Mouse (Mus musculus) cerebellum, adult 9-11 months (tissue): ENCODE results near the gene Rtn2.

Experiments
- DNase-seq: peaks from one replicate; pipeline ENCODE4 v3.0.0; 2022

Rtn2 gene

DNA sequence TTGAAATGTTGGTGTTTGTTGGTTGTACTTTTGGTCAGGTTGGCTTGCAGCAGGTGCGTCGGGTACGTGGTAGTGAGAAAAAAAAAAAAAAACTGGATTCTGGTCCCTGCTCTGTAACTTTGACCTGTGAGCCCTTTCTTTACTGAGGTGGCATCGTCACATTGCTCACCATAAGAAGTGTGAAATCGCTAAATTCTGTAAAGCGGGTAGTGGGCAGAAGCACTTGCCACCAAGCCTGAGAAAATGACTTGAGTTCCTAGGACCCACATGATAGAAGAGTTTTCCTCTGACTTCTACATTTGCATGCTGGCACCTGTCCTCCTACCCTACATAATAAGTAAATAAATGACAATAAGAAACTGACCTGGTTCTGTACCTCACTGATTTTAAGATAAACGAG is 38.2 kb downstream of the Rtn2 start:
- no peak for DNase-seq

DNA sequence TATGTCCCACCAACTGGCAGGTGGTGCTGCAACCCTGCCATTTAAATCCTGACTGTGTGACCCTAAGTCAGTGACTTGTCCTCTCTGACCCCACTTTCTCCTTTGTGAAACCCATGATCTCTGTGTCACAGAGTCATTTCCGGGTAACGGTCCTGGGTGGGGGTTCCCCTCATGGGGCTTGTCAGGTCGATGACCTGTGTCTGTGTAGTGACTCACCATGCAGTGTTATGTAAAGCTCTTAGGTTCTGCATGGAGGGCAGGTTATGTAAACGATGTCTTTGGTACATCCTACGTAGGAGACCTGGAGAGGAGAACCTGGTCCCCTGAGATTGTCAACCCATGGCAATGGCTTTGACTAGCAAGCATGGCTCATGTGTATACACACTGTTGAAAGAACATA is 39.0 kb downstream of the Rtn2 start:
- DNase-seq, result no peak

DNA sequence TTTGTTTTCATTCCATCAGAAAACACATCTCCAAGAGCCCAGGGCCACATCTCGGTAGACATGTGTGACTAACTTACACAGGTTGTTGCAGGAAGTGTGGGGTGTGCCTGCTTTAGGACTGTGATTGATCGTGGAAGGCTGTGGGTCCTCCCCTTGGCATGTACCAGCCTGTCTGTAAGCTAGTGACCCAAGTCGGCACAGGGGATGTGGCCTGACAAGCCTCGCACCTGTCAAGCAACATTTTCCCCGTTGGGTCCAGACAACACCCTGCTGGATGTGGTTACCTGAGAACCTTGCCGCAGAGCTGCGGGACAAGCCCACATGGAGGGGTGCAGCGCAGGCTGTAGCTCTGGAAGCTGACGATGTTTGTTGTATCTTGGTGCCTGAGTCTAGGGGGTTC is 40.1 kb downstream of the Rtn2 start:
- no peak for DNase-seq

DNA sequence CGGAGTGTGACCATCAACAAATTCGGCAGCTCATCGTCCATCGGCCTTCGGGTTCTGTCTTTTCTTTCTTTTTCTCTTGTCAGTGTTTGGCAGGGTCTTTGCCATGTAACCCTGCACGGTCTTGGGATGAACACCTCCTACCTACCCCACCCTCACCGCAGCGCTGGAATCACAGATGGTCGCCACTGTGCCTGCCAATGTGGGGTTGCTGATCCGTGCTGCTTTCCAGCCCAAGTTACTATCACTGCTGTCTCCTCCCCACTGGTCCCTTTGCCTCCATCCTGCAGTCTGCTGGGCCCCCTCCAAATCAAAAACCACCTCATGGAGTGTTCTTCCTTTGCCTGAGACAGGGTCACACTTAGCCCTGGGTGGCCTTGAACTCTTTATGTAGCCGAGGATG is 41.8 kb downstream of the Rtn2 start:
- DNase-seq, result no peak

DNA sequence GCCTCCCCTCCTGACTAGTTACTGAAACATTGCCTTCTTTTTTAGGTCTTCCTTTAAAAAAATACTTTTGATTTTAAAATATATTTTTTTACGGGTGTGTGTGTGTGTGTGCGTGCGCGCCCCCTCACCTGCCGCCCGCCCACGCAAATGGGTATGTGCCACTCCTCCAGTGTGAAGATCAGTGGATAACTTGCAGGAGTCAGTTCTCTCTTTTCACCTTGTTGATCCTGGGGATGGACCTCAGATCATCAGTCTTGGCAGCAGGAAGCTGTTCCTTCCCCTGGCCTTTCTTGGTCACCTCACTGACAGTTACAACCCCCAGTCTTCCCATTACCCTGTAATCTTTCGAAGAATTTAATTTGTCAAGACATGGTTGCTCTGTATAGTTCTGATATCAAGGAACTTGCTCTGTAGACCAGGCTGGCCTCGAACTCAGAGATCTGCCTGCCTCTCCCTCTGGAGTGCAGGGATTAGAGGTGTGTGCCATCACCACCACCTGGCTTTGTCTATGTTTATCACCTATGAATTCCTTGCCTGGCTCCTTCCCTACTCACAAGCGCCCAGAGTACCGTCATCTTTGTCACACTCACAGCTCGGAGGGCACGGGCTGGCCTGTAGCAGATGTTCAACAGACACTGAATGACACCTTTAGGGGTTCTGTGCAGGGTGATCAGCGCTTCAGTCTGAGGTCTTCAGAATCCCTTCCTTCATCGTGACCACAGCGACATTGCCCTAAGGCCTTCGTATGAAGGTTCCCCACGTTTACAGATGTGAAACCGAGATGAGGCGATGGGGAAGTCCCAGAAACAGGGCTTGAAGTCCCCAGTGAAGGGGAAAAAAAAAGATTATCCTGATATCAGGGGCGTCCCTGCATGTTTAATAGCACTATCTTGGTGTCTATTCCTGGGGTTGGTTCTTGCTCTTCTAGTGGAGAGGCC is 43.1 kb downstream of the Rtn2 start:
- DNase-seq, result no peak

DNA sequence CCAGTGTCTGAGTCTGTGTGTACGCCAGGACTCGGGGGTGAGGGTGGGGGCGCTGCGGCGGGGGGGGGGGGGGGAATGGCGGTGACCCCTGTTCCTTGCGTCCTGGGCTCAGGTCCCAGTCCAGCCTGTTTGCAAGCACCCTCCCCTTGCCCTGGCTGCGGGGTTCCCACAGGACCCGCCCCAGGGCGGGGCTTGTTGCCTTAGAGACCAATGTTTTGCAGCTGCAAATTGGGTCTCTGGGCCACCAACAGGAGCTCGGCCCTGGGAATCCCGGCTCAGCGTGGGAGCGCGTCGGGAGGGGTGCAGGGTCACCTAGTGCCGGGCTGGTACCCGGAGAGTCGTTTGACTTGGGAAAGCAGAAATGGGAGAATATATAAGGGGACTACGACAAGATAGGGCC is 43.9 kb downstream of the Rtn2 start:
- DNase-seq, result peak; percentile 71

DNA sequence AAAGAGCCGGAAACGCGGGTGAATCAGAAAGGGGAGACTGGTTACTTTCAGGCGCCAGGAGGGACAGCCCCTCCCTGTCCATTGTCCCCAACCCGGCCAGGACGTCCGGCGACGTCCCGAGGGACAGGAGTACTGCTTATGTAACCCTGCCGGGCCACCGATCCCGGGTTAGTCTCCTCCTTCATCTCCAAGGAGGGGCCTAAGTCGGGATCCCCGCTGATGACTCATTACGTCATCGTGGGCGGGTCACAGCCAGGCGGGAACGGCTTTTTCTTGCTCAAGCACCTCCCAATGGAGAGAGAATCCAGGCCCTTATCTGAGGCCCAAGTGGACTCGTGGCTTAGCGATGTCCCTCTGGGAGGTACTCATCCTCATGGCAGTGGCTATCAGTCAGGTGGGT is 44.7 kb downstream of the Rtn2 start:
- DNase-seq, result peak; percentile 89

DNA sequence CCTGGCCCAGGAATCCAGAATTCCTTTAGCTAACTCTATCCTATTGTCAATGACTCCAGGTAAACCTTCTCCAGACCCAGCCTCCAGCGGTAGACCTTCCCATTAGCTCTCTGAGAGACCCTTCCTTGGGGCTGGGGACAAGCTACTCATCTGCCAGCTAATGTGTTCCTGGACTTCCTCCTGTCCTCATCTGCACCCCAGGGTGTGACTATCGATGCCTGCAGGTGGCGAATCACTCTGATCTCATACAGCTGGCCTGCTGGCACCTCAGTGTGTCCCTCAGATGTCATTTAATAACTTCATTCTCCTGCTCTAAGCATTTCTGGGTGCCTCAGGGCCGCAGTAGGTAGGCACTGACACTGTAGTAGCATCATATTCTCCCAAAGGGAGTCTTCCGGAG is 45.4 kb downstream of the Rtn2 start:
- no peak for DNase-seq

DNA sequence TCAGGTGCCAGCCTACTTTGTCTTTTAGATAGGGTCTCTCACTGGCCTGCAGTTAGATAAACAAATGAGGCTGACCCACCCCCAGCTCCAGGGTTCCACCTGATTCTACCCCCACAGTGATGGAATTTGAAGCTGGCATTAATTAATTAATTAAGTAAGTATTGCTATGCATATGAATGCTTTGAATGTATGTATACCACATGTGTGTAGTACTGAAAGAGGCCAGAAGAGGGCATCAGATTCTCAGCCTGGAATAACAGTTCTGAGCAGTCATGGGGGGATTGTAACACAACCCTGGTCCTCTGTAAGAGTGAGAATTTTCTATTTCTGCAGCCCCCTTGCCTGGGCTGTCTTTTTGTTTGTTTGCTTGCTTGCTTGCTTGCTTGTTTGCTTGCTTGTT is 46.0 kb downstream of the Rtn2 start:
- no peak for DNase-seq

DNA sequence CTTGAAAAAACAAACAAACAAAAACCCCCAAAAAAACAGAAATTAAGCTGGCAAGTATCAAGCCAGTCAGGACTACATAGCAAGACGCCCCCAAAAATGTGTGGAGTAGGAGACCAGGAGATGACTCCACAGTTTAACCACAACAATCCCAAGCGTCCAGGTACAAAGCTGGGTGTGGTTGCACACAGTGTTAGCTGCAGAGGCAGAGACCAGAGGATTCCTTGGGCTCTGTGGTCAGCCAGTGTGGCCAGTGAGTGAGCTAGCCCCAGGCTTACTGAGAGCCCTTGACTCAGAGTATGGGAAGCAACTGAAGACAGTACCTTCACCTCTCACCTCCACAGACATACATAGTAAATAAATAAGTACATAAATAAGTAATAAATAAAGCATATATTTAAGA is 49.5 kb downstream of the Rtn2 start:
- DNase-seq, result no peak

DNA sequence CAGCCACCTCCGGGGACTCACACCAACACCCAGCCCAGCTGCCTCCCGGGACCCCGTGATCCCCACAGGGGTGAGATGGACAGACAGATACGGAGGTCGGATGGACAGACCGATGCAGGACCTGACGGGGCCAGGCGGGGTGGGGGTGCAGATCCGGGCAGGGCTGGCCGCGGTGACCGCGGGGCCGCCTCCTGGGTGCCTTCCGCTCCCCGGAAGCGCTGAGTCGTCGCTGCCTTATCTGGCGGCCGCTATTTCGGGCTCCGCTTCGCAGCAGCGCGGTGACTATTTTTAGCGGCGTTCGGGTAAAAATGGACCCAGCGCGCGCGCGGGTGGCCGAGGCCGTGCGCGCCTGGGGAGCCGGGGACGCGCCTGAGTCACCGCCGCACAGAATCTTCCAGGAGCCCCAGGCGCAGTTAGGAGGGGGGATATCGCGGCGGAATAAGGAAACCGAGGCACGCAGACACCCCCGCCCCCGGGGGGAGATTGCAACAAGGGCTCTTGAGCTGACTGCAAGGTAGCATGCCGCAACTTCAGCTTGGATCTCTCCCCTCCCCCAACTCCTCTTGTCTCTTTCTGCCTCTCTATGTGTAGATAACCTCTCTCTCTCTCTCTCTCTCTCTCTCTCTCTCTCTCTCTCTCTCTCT is 50.4 kb downstream of the Rtn2 start:
- DNase-seq, result peak; percentile 74

DNA sequence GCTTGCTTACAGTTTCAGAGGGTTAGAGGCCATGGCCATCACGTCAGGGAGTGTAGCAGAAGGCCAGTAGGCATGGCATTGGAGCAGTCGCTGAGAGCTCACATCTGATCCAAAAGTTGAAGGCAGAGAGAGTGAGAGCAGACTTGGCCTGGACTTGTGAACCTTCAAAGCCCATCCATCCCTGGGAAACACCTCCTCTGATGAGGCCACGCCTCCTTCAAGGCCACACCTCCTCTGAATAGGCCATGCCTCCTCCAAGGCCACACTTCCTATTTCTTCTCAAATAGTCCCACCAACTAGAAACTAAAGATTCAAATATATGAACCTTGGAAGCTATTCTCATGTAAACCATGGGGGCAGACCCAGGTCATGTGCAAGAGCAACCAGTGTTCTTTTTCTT is 53.2 kb downstream of the Rtn2 start:
- DNase-seq, result no peak

DNA sequence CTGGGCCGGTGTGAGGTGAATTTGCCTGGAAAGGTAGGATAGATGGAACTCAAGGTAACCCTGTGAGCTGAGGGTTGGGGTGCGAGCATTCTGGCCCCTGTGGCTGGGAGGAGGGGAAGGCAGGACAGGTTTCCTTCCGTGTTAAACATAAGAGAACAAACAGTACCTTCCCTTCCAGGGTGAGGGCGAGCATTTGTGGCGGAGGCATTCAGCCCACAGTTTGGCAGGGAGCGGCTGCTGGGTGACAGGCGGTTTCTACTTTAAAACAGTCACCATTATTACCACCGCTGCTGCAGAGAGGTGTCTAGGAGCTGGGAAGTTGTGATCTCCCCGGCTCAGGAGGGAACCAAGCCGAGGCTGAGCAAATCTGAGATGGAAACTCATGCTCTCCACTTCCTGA is 54.7 kb downstream of the Rtn2 start:
- DNase-seq, result no peak

DNA sequence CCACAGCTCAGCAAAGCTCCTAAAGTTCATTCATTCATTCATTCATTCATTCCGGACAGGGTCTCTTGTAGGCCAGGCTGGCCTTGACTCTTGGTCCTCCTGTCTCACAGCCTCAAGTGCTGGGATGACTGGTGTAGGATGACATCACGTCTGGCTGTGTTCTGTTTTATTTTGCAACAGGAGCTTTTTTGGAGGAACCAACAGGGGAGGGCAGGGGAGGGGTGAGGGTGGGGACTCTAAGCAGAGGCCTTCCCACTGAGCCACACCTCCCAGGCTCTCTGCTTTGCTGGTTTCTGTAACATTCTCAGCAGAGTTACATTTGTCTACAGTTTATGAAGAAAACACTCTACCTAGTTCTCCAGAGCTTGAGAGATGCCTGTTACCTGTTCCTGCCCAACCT is 55.6 kb downstream of the Rtn2 start:
- no peak for DNase-seq

DNA sequence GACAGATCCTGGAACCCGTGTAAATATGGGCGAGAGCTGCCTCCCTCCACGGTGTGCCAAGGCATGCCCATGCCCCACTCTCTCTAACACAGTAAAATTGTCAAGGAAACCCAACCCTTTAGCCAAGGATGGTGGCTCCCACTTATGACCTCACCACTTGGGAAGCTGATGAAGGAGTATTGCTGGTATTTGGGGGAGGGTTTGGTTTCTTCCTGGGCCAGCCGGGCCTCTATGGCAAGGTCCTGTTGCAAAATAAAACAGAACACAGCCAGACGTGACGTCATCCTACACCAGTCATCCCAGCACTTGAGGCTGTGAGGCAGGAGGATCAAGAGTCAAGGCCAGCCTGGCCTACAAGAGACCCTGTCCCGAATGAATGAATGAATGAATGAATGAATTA is 56.2 kb downstream of the Rtn2 start:
- no peak for DNase-seq

DNA sequence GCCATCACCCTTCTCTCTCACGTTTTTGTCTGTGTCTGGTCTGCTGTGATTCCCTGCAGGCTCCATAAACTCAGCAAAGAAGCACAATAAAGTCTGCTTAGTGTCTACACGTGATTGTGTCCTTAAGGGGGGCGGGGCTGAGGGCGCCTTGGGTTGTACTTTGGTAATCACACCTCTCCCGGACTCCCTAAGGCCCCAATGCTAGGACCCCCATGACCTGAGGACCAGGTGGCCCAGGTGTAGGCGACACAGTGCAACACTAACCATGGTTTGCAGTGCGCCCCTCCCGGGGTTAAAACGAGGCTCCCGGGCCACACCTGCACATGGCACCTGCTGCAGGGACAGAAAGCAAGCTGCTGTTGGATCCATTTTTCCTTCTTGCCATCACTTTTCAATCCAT is 58.8 kb downstream of the Rtn2 start:
- DNase-seq, result no peak

DNA sequence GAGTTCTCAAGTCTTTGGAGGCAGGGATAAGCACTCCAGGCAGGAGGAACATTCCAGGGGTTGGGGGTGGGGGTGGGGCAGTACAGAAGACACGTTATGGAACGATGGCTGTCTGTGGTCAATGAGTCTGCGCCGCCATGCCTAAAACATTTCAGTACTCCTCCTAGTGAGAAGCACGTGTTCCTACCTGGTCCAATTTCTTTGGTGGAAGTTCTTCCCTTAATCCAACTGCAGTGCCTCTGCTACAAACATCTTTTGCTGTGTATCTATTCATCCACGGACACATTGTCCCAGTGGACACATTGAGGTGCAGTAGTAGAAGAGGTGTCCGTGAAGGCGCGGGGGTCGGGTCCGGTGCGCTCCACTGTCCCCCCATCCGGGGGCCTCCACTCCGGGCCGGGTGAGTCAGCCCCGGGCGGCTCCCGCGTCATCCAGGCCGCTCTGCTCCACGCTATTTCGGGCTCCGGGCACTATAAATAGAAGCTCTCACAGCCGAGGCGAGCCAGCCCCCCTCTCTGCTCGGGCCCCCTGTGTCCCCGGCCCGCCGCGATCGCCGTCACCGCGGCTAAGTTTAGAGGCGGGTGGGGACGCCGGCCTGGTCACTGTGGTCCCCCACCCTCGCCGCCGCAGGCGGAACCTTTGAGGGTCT is 59.5 kb downstream of the Rtn2 start:
- DNase-seq, result peak; percentile 62

DNA sequence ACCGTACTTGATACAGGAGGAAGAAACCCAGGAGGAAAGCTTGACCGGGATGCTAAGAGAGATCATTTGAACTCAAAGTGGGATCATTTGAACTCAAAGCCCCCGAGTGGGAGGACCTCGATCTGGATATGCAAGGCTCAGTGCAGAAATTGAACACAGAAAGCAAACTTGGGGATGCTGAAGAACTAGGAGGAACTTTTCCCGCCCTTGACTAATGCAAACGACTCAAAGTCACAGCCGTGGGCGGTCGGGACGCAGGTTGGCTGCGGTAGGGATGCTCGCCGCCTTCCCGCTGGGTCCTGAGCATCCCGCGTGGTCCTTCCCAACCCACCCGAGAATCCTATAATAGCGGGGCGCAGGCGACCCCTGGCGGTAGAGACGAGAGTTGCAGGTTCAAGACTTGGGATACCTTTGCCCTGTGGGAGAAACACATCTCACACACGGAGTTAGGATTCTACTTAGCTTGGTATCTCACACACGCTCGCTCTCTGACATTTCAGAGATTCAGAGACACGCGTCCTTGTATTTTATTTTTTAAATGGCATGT is 60.1 kb downstream of the Rtn2 start:
- DNase-seq, result peak; percentile 87

DNA sequence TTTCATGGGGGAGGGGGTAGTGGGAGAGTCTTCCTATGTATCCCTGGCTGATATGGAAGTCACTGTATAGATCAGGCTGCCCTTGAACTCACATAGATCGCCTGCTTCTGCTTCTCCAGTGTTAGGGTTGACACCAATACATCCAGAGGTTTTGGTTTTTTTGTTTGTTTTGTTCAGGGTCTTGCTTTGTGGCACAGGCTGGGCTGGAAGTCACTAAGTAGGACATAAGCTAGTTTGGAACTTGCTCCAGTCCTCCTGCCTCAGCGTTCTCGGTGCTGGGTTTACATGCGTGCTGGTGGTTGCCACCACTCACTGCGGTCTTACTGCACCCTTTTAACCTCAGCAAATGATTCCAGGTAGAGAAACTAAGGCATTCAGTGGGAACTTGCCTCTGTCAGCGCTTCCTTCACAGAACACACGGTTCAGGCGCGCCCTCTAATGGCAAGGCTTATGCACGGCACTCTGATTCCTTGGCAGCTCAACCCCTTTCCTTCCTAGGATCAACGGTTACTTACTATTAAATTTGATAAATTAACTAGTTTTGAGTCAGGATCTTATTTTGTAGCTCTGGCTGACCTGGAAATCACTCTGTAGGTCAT is 60.9 kb downstream of the Rtn2 start:
- peak; percentile 74 for DNase-seq

DNA sequence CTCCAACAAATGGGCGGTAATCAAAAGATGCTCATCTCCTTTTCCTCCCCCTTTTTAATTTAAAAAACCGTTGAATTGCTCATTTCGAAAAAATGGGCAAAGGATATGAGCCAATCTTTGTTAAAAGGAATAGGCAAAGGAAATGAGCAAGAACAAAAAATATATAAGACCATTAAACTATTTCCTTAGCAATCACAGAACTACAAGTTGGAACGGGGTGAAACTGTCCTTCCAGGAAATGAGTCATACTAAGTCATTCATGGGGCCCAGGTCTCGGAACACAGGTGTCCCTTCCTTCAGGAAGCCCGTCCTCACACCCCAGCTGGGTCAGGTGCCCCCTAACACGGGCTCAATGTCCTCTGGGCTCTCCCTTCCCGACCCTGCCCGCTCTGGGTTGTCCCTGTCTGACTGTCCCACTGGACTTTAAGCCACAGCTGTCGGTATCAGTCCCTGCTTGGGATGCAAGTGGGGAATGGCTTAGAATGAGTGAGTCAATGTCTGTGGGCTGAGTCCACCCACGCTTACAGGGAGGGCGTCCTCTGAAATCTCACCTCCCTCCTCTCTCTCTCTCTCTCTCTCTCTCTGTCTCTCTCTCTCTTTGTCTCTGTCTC is 61.9 kb downstream of the Rtn2 start, which contains the start of gene Ercc1:
Gene Ercc1, plus strand, starts transcription at position 542 of the 611 bp plus-strand sequence.
- DNase-seq, result peak; percentile 66

DNA sequence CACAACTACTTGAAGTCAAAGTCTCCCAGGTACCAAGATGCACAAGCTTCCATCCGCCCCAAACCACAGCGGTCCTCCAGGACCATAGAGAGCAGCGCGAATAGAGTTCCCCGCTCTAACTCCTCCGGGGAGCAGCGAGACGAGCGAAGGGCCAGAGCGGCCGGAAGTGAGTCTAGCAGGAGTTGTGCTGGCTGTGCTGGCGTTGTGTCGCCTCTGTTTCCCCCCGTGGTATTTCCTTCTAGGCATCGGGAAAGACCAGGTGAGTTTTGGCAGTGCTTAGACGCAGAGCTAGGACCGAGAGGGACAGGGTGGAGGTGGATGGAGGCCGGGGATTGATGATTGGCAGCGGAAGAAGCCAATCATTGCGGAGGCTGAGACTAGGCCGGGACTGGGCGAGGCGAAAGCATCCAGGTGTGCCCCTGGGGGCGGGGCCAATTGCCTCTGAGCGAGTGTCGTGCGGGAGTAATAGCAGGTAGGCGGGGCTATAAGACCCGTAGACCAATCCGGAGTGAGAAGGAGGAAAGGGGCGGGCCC is 62.6 kb downstream of the Rtn2 start:
- peak; percentile 98 for DNase-seq
